Mouse (Mus musculus) C2C12 (cell line): ENCODE measurements at regions not wholly inside any gene's neighbourhood (a gene's known extent, or its start where the extent isn't known, plus 50 kb on each side); places are given as distances from the start of the nearest gene placed in this dataset.

Experiments used
- CTCF ChIP-seq: IDR thresholded peaks from one replicate; pipeline ENCODE4 v1.5.1; 2011; ENCODE audit not compliant: control insufficient read depth, insufficient read depth, insufficient read length
- MAX ChIP-seq: IDR thresholded peaks from one replicate; pipeline ENCODE4 v1.6.1; 2011; ENCODE audit warnings: mild to moderate bottlenecking, control low read depth
- MYOD1 ChIP-seq: IDR thresholded peaks from one replicate; pipeline ENCODE4 v1.6.1; 2011; ENCODE audit warnings: low read depth; ENCODE audit not compliant: control insufficient read depth, insufficient read length
- MYOG ChIP-seq: IDR thresholded peaks from one replicate; pipeline ENCODE4 v1.6.1; 2011; ENCODE audit not compliant: control insufficient read depth, insufficient read length; ENCODE audit errors: extremely low read depth
- USF1 ChIP-seq: IDR thresholded peaks from one replicate; pipeline ENCODE4 v1.6.1; 2011; ENCODE audit warnings: low read depth, mild to moderate bottlenecking, control low read depth, moderate library complexity

GRCm38 (mm10) chr14:17205691-17206090, 386.7 kb upstream of the Rarb start:
- no peak for TF ChIP-seq CTCF
- TF ChIP-seq MAX: no peak
- no peak for TF ChIP-seq USF1
- TF ChIP-seq MYOD1: no peak
- no peak for TF ChIP-seq MYOG
